Mouse (Mus musculus) limb, embryonic 15.5 days (tissue): Measurements from ENCODE around the gene Sec14l1. TPM values are rescaled to one million over a fixed set of nuclear protein-coding genes. Genes with fewer than 3 reads are reported as not detected.
"Not testable (repeated sequence)": the region's sequence is repeated elsewhere in the genome, so short reads cannot be mapped to it uniquely, and the experiment has no call there.

ENCODE experiments used
- ATAC-seq: fragments of 200-750 bp; cut with Nextera tagmentation; 2 replicates; pipeline ENCODE4 v1.8.0; 2017; ENCODE audit warnings: low read depth, moderate TSS enrichment; ENCODE audit not compliant: insufficient number of reproducible peaks, low FRiP score, low TSS enrichment
- H3K27ac ChIP-seq: fragments of 300-500 bp; sonication (generic); 2 replicates; pipeline ENCODE4 v1.5.1; 2015; ENCODE audit warnings: moderate library complexity, mild to moderate bottlenecking, inconsistent platforms
- H3K27me3 ChIP-seq: fragments of 300-500 bp; sonication (generic); 2 replicates; pipeline ENCODE4 v1.6.1; 2015; ENCODE audit warnings: inconsistent platforms
- H3K36me3 ChIP-seq: fragments of 300-500 bp; sonication (generic); 2 replicates; pipeline ENCODE4 v1.6.1; 2015; ENCODE audit warnings: inconsistent platforms
- H3K4me1 ChIP-seq: fragments of 300-500 bp; sonication (generic); 2 replicates; pipeline ENCODE4 v1.6.1; 2015; ENCODE audit warnings: inconsistent platforms
- H3K4me2 ChIP-seq: fragments of 300-500 bp; sonication (generic); 2 replicates; pipeline ENCODE4 v1.6.1; 2015; ENCODE audit warnings: mild to moderate bottlenecking, inconsistent platforms
- H3K4me3 ChIP-seq: fragments of 300-500 bp; sonication (generic); 2 replicates; pipeline ENCODE4 v1.5.1; 2015; ENCODE audit warnings: mild to moderate bottlenecking, inconsistent platforms
- H3K9ac ChIP-seq: fragments of 300-500 bp; sonication (generic); 2 replicates; pipeline ENCODE4 v1.6.1; 2015; ENCODE audit warnings: inconsistent platforms
- H3K9me3 ChIP-seq: fragments of 300-500 bp; sonication (generic); 2 replicates; pipeline ENCODE4 v1.6.1; 2016; ENCODE audit warnings: inconsistent platforms
- WGBS: fragments of 180-500 bp; shearing (Covaris S2); methylation state at CpG from one replicate; pipeline ENCODE4 v1.1.7; 2015; 5-methylcytosine and 5-hydroxymethylcytosine counted together
- polyA plus RNA-seq: library from polyadenylated mRNA; unstranded; fragments of >200 nt; fragmentation: Nextera tagmentation; extraction: Ambion mirVana; gene quantifications from 2 replicates; pipeline ENCODE4 v1.2.1, GENCODE M21; 2015

Gene Sec14l1
- polyA plus RNA-seq, 1 experiment from 2014 or later = 59.2 TPM

GRCm38 (mm10) chr11:117078637-117079240 is 36.2 kb upstream of the Sec14l1 start:
- Histone ChIP-seq H3K27me3 (no peaks in the 10 kb centered on the region), H3K36me3 (peaks cover 37% of the 10 kb centered on the region), H3K4me3 (no peak overlapping the region), H3K4me2 (no peak overlapping the region), H3K4me1 (peaks cover 55% of the 10 kb centered on the region), H3K9ac (no peak overlapping the region), H3K9me3 (no peaks in the 10 kb centered on the region), H3K27ac (no peak overlapping the region)
- ATAC-seq = no peak
- 86% methylated on average over 12 of the region's 12 CpGs for WGBS

- no peak for ATAC-seq
- H3K36me3 ChIP-seq = peaks cover 37% of the 10 kb centered on the region
- no peak overlapping the region for H3K4me2 ChIP-seq
- peaks cover 56% of the 10 kb centered on the region for H3K4me1 ChIP-seq
- no peaks in the 10 kb centered on the region for H3K27me3 ChIP-seq
- no peak overlapping the region for H3K27ac ChIP-seq
- 85% methylated on average over 17 of the region's 17 CpGs for WGBS
- H3K9me3 ChIP-seq = no peaks in the 10 kb centered on the region
- no peak overlapping the region for H3K9ac ChIP-seq
- no peak overlapping the region for H3K4me3 ChIP-seq
Measured at GRCm38 (mm10) chr11:117079651-117080190, 35.2 kb upstream of the Sec14l1 start.

GRCm38 (mm10) chr11:117080209-117080608 is 34.8 kb upstream of the Sec14l1 start:
- Histone ChIP-seq H3K9ac (no peak overlapping the region), H3K4me1 (peaks cover 56% of the 10 kb centered on the region), H3K4me3 (no peak overlapping the region), H3K9me3 (no peaks in the 10 kb centered on the region), H3K4me2 (no peak overlapping the region), H3K27ac (peak overlapping the region; percentile 77; the same call in 1 of the 2 replicates), H3K36me3 (peaks cover 37% of the 10 kb centered on the region), H3K27me3 (no peaks in the 10 kb centered on the region)
- ATAC-seq = no peak
- WGBS = 88% methylated on average over 11 of the region's 11 CpGs

- H3K27ac ChIP-seq = peak overlapping the region; percentile 77
- H3K36me3 ChIP-seq = peaks cover 37% of the 10 kb centered on the region
- ATAC-seq = peak; percentile 84
- H3K9ac ChIP-seq = no peak overlapping the region
- WGBS = 25% methylated on average over 16 of the region's 16 CpGs
- peak overlapping the region; percentile 12; the same call in 1 of the 2 replicates for H3K4me2 ChIP-seq
- no peak overlapping the region for H3K4me3 ChIP-seq
- no peaks in the 10 kb centered on the region for H3K9me3 ChIP-seq
- peaks cover 51% of the 10 kb centered on the region for H3K4me1 ChIP-seq
- H3K27me3 ChIP-seq = no peaks in the 10 kb centered on the region
Measured at GRCm38 (mm10) chr11:117081165-117082064, 33.6 kb upstream of the Sec14l1 start.

GRCm38 (mm10) chr11:117082353-117082934 is 32.5 kb upstream of the Sec14l1 start:
- Histone ChIP-seq H3K27ac (peak overlapping the region; percentile 76), H3K9ac (no peak overlapping the region), H3K4me1 (peaks cover 47% of the 10 kb centered on the region), H3K4me2 (no peak overlapping the region), H3K36me3 (peaks cover 37% of the 10 kb centered on the region), H3K27me3 (no peaks in the 10 kb centered on the region), H3K9me3 (no peaks in the 10 kb centered on the region), H3K4me3 (no peak overlapping the region)
- 56% methylated on average over 11 of the region's 11 CpGs for WGBS
- no peak for ATAC-seq

- Histone ChIP-seq H3K9me3 (no peaks in the 10 kb centered on the region), H3K27ac (peak overlapping the region; percentile 76), H3K27me3 (no peaks in the 10 kb centered on the region), H3K4me2 (no peak overlapping the region), H3K4me1 (peaks cover 38% of the 10 kb centered on the region), H3K4me3 (no peak overlapping the region), H3K9ac (no peak overlapping the region), H3K36me3 (peaks cover 31% of the 10 kb centered on the region)
- WGBS = 67% methylated on average over 19 of the region's 19 CpGs
- no peak for ATAC-seq
Measured at GRCm38 (mm10) chr11:117083052-117083881, 31.7 kb upstream of the Sec14l1 start.

- not testable (repeated sequence) for H3K9ac ChIP-seq, H3K9me3 ChIP-seq, H3K4me3 ChIP-seq, H3K27me3 ChIP-seq, ATAC-seq, H3K4me2 ChIP-seq
- Histone ChIP-seq H3K27ac (peak overlapping the region; percentile 76; the same call in 1 of the 2 replicates), H3K36me3 (peaks cover 25% of the 10 kb centered on the region), H3K4me1 (peaks cover 40% of the 10 kb centered on the region)
- 84% methylated on average over 3 of the region's 3 CpGs for WGBS
Measured at GRCm38 (mm10) chr11:117083882-117084260, 31.1 kb upstream of the Sec14l1 start.

- Histone ChIP-seq H3K4me2 (no peak overlapping the region), H3K9me3 (no peaks in the 10 kb centered on the region), H3K27me3 (no peaks in the 10 kb centered on the region), H3K4me1 (peaks cover 38% of the 10 kb centered on the region), H3K4me3 (no peak overlapping the region), H3K36me3 (peaks cover 3% of the 10 kb centered on the region; the same call in 1 of the 2 replicates), H3K27ac (no peak overlapping the region), H3K9ac (no peak overlapping the region)
- no peak for ATAC-seq
- WGBS = 87% methylated on average over 10 of the region's 10 CpGs
Measured at GRCm38 (mm10) chr11:117086215-117086614, 28.8 kb upstream of the Sec14l1 start.

- WGBS = 81% methylated on average over 9 of the region's 9 CpGs
- ATAC-seq = no peak
- H3K4me2 ChIP-seq = no peak overlapping the region
Measured at GRCm38 (mm10) chr11:117087036-117087799, 27.8 kb upstream of the Sec14l1 start.

GRCm38 (mm10) chr11:117088271-117088991 is 26.5 kb upstream of the Sec14l1 start:
- H3K9me3 ChIP-seq = no peaks in the 10 kb centered on the region
- no peak overlapping the region for H3K4me2 ChIP-seq
- H3K9ac ChIP-seq = no peak overlapping the region
- peaks cover 2% of the 10 kb centered on the region; the same call in 1 of the 2 replicates for H3K36me3 ChIP-seq
- H3K27me3 ChIP-seq = no peaks in the 10 kb centered on the region
- peaks cover 35% of the 10 kb centered on the region for H3K4me1 ChIP-seq
- 68% methylated on average over 13 of the region's 13 CpGs for WGBS
- ATAC-seq = 0 out of 2 replicates have a peak, but pooled peaks have one; percentile 31
- no peak overlapping the region for H3K27ac ChIP-seq
- H3K4me3 ChIP-seq = no peak overlapping the region

More at GRCm38 (mm10) chr11:117087036-117087799, 27.8 kb upstream of the Sec14l1 start:
- Histone ChIP-seq H3K27me3 (no peaks in the 10 kb centered on the region), H3K36me3 (peaks cover 3% of the 10 kb centered on the region; the same call in 1 of the 2 replicates), H3K4me3 (no peak overlapping the region), H3K9ac (no peak overlapping the region), H3K9me3 (no peaks in the 10 kb centered on the region), H3K27ac (no peak overlapping the region), H3K4me1 (peaks cover 39% of the 10 kb centered on the region)
